Mouse (Mus musculus) forebrain, embryonic 14.5 days (tissue): ENCODE measurements at regions not wholly inside any gene's neighbourhood (a gene's known extent, or its start where the extent isn't known, plus 50 kb on each side); places are given as distances from the start of the nearest gene placed in this dataset.

Source experiments
- ATAC-seq: fragments of 200-750 bp; cut with Nextera tagmentation; 2 replicates; pipeline ENCODE4 v1.8.0; 2017; ENCODE audit warnings: mild to moderate bottlenecking, moderate library complexity
- DNase-seq: peaks from one replicate; pipeline ENCODE4 v3.0.0-alpha.2; 2015; ENCODE audit warnings: low spot score
- H3K27ac ChIP-seq: fragments of 300-500 bp; sonication (generic); 2 replicates; pipeline ENCODE4 v1.5.1; 2014; ENCODE audit warnings: low read depth, mild to moderate bottlenecking, control low read depth, low read length, moderate library complexity
- H3K27me3 ChIP-seq: fragments of 300-500 bp; sonication (generic); replicated peaks from 2 replicates; pipeline ENCODE4 v1.6.1; 2014; ENCODE audit warnings: low read length, control low read depth, mixed read lengths; ENCODE audit not compliant: control insufficient read depth, insufficient read depth
- H3K36me3 ChIP-seq: fragments of 300-500 bp; sonication (generic); 2 replicates; pipeline ENCODE4 v1.6.1; 2014; ENCODE audit warnings: low read length, control low read depth; ENCODE audit not compliant: control insufficient read depth, insufficient read depth
- H3K4me1 ChIP-seq: fragments of 300-500 bp; sonication (generic); 2 replicates; pipeline ENCODE4 v1.6.1; 2014; ENCODE audit warnings: antibody characterized with exemption, low read length, control low read depth; ENCODE audit not compliant: control insufficient read depth, insufficient read depth
- H3K4me2 ChIP-seq: fragments of 300-500 bp; sonication (generic); 2 replicates; pipeline ENCODE4 v1.6.1; 2014; ENCODE audit warnings: mild to moderate bottlenecking, control low read depth, low read length
- H3K4me3 ChIP-seq: fragments of 300-500 bp; sonication (generic); 2 replicates; pipeline ENCODE4 v1.5.1; 2014; ENCODE audit warnings: low read depth, low read length, control low read depth
- H3K9ac ChIP-seq: fragments of 300-500 bp; sonication (generic); 2 replicates; pipeline ENCODE4 v1.6.1; 2014; ENCODE audit warnings: mild to moderate bottlenecking, low read length, control low read depth, moderate library complexity
- H3K9me3 ChIP-seq: fragments of 300-500 bp; sonication (generic); replicated peaks from 2 replicates; pipeline ENCODE4 v1.6.1; 2016; ENCODE audit warnings: low read length, control low read depth, mixed read lengths; ENCODE audit not compliant: control insufficient read depth
- WGBS: fragments of 180-500 bp; shearing (Covaris S2); extraction: QIAGEN DNeasy Blood & Tissue Kit; methylation state at CpG from one replicate; pipeline ENCODE4 v1.1.7; 2014; 5-methylcytosine and 5-hydroxymethylcytosine counted together

DNA sequence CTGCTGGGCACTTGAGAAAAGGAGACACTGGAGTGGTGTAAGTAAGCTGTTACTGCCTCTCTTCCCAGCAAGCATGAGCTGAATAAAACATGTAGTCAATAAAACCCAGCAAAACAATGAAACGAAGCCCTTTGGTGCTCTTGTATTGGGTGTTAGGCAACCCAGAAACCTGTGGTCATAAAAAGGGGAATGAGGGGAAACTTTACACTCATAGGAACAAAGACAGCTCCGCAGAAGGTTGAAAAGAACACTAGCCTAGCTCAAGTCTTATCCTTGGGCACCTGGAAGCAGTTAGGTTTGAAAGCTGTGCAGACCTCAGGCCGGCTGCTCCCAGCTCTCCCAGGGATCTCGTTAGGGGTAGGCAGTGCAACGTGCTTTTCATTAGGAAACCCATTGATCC, 193.6 kb downstream of the Mex3b start:
- Histone ChIP-seq H3K27me3 (no peaks in the 10 kb centered on the region), H3K4me3 (no peak overlapping the region), H3K4me2 (no peak overlapping the region), H3K9me3 (no peaks in the 10 kb centered on the region), H3K36me3 (no peaks in the 10 kb centered on the region), H3K9ac (no peak overlapping the region), H3K4me1 (no peaks in the 10 kb centered on the region), H3K27ac (no peak overlapping the region)
- 20% methylated on average over 5 of the region's 5 CpGs for WGBS
- DNase-seq (no peak), ATAC-seq (no peak)

DNA sequence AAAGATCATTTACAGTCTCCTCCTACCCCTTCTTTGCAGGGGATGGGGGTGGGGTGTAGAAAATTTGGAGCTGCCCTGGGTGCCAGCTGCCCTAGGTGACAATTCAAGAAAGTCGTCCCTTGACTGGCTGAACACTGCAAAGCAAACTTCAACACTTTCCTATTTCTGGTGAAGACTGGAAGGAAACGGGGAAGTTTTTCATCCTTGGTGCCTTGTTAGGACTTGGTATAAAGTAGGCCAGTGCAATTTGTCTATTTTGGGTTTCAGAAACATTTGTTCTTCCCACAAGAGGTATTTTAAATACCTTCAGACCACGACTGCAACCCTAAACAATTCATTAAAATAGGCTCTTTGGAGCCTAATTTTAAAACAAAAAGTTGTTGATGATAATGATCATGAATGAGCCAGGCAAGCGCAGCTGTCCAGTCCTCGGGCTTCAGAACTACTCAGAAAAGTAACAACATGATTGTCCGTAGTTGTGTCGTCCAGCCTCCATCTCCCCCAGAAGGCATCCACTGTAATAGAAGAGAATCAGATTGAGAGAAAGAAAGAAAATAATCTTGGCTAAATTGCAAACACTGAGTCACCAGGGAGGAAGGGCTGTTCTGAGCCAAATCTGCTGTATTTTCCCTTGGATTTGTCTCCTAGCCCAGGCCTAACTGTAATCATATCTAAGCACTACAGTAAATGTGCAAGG, 194.2 kb downstream of the Mex3b start:
- WGBS, result 65% methylated on average over 7 of the region's 7 CpGs
- Histone ChIP-seq H3K36me3 (no peaks in the 10 kb centered on the region), H3K4me1 (no peaks in the 10 kb centered on the region), H3K9me3 (no peaks in the 10 kb centered on the region), H3K9ac (no peak overlapping the region), H3K4me2 (no peak overlapping the region), H3K27ac (no peak overlapping the region), H3K4me3 (no peak overlapping the region), H3K27me3 (no peaks in the 10 kb centered on the region)
- DNase-seq (no peak), ATAC-seq (no peak)

DNA sequence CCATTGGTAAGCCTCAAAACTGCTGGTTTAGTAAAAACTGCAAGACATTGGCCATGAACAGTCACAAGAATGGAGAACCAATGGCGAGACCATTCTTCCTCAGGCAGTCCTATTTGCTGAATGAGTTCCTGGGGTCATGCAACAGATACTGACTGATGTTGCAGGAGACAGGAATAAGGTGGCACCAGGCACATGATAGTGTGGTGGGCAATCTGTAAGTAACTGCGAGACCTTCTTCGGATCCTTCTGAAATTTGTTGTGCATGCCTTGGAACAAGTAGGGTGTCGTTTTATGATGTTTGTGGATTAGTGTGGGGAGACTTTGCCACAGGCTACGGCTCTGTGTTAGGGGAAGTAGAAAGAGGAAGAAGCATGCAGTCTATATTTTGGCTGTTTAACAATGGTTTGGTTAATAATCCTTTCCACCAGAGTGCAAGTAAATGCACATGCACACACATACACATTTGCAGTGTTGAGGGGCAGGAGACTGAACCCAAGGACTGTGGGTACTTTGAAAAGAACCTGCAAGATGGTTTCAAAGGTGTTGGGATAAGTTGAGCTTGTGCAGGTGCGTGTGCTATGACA, 194.9 kb downstream of the Mex3b start:
- no peaks in the 10 kb centered on the region for H3K4me1 ChIP-seq
- H3K36me3 ChIP-seq, result no peaks in the 10 kb centered on the region
- DNase-seq, result no peak
- ATAC-seq, result no peak
- H3K27me3 ChIP-seq, result no peaks in the 10 kb centered on the region
- 96% methylated on average over 6 of the region's 6 CpGs for WGBS
- no peak overlapping the region for H3K4me3 ChIP-seq
- no peaks in the 10 kb centered on the region for H3K9me3 ChIP-seq
- no peak overlapping the region for H3K4me2 ChIP-seq
- H3K9ac ChIP-seq, result no peak overlapping the region
- no peak overlapping the region for H3K27ac ChIP-seq

DNA sequence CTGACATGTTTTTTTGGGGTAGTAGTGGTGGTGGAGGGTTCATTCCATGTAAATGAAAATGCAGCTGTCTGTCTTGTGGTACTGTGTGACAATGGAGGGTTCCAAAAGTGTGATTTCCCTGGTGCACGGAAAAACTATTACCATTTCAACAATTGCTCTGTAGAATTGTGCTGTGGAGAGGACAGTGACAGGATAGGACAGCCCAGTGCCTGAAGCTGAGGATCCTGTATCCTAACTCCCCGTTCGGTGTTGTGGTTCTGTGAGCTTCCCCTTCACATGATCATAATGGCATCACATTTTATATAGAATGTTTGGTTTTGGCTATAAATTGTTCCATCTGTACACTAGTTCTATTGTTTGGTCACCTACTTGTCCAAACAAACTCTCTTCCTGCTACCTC, 196.4 kb downstream of the Mex3b start:
- no peak overlapping the region for H3K4me3 ChIP-seq
- H3K4me1 ChIP-seq, result no peaks in the 10 kb centered on the region
- H3K27ac ChIP-seq, result no peak overlapping the region
- no peak overlapping the region for H3K4me2 ChIP-seq
- DNase-seq, result no peak
- H3K36me3 ChIP-seq, result no peaks in the 10 kb centered on the region
- ATAC-seq, result no peak
- H3K9me3 ChIP-seq, result no peaks in the 10 kb centered on the region
- no peak overlapping the region for H3K9ac ChIP-seq
- WGBS, result 84% methylated on average over 3 of the region's 3 CpGs
- H3K27me3 ChIP-seq, result no peaks in the 10 kb centered on the region

DNA sequence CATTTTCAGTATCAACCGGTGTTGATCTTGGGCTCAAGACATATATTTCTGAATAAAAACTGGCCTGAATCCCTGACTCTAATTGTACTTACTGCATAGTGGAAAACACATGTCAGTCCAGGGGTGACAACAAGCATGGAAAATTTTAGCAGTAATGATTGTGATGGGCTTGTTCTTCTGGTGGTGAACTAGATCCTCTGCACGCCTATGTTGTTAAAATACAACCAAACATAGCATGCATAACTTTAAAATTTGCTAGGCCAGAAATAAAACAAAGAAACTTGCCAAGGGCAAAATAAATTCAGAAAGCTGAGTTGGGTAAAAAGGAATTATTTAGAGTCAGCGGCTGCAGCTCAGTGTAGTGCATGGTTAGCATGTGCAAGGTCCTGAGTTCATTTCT, 198.2 kb downstream of the Mex3b start:
- H3K4me2 ChIP-seq, result no peak overlapping the region
- H3K9ac ChIP-seq, result no peak overlapping the region
- 94% methylated on average over 3 of the region's 3 CpGs for WGBS
- ATAC-seq (no peak), DNase-seq (no peak)
- no peaks in the 10 kb centered on the region for H3K27me3 ChIP-seq
- H3K36me3 ChIP-seq, result no peaks in the 10 kb centered on the region
- no peak overlapping the region for H3K4me3 ChIP-seq
- no peaks in the 10 kb centered on the region for H3K9me3 ChIP-seq
- no peak overlapping the region for H3K27ac ChIP-seq
- H3K4me1 ChIP-seq, result no peaks in the 10 kb centered on the region

DNA sequence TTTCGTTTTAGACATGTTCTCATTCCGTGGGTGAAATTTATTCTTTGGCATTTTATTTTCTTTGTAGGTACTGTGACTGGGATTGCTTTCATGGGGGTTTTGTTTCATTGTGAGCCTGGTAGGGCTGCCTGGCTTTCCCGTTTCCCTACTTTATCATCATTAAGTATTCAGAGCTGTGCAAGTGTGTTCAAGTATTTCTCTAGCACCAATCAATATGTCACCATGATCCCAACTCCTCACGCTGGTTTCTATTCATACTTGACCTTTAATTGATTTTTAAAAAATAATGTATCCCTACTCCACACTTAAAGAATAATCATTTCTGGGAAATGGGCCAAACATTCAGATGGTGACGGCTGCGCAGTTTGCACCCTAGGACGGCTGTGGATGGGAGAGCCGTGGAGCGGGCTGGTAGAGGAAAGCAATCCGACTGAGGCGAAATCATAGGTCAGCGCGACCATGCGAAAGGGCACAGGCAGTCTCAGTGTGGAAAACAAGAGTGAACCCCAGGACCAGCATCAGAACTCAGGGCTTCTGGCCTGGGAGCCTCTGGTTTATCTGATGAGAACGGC, 207.4 kb downstream of the Mex3b start:
- H3K4me3 ChIP-seq, result no peak overlapping the region
- ATAC-seq (peak; percentile 83), DNase-seq (peak; percentile 82)
- H3K27me3 ChIP-seq, result no peaks in the 10 kb centered on the region
- H3K27ac ChIP-seq, result peak overlapping the region; percentile 64
- 62% methylated on average over 15 of the region's 15 CpGs for WGBS
- H3K36me3 ChIP-seq, result no peaks in the 10 kb centered on the region
- no peak overlapping the region for H3K9ac ChIP-seq
- H3K4me2 ChIP-seq, result no peak overlapping the region
- no peaks in the 10 kb centered on the region for H3K9me3 ChIP-seq
- H3K4me1 ChIP-seq, result peaks cover 10% of the 10 kb centered on the region

DNA sequence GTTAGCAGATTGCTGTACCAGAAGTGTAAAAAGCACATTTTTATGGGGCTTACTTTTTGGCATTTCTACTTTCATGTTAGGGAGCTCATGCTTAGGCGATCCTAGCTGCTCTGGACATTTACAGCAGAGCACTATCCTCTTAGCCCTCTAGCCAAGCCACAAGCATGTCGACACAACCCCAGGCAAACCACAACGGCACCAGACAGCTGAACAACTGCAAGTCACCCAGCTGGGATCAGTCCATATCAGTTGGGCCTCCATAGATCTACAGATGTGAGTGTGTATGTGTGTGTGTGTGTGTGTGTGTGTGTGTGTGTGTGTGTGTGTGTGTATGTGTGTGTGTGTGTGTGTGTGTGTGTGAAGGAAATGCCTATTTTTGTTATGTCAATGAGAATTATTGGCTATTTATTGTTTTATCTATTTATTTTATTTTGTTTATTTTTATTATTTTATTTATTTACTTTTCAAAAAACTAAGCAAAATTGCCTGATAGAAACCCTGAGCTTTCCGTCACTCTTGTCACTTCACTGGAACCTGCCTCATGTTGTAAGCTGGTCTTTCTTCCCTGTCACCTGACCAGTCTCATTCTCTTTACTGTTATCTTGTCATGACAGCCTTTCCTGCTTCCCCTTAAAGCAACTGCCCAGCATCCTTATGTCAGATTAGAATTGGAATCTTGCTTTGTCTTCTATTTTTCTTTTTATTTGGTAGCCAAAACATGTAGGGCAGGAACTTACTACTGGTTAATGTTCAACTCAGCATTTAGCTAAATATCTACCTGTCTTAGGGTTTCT, 208.2 kb downstream of the Mex3b start:
- H3K4me2 ChIP-seq, result no peak overlapping the region
- 88% methylated on average over 4 of the region's 4 CpGs for WGBS
- DNase-seq (no peak), ATAC-seq (no peak)
- H3K9ac ChIP-seq, result no peak overlapping the region
- no peaks in the 10 kb centered on the region for H3K9me3 ChIP-seq
- no peaks in the 10 kb centered on the region for H3K36me3 ChIP-seq
- H3K4me1 ChIP-seq, result peaks cover 10% of the 10 kb centered on the region
- H3K27ac ChIP-seq, result no peak overlapping the region
- H3K4me3 ChIP-seq, result no peak overlapping the region
- no peaks in the 10 kb centered on the region for H3K27me3 ChIP-seq

DNA sequence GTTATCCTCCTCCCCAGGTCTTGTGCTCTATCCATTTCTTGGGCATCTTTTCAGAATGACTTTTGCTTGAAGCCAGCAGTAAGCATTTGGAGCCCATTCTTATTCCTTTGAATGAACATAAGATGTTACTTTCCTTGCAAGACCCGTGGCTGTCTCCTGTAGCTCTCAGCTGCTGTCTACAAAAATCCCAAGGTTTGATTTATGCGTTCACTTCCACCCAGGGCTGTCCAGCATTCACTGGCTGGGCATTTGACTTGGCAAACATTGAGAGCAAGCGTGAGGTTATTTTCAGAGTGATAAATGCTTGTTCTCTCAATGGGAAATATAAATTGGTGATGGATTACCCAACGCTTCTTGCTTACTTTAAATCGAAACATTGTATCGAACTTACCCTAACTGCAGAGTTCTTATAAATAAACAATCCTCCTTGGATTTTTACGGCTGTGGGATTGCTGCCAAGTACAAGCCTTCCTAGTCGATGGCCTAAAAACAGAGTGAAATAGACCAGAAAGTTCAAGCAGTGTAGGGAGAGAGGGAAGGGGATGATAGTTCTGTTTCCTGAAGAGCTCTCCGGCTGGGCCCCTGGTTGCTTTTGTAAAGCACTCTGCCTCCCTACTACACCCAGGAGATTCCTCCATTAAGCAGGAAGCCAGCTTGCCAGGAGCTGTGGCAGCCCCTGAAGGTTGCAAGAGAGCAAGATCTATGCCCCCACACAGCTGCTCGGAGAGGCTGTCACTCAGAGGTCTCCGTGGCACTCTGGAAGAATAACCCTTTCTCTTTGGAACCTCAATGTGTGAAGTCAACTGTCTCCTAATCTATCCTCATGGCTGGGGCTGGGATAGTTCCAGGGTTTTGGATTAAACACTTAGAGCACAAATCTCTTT, 210.1 kb downstream of the Mex3b start:
- Histone ChIP-seq H3K4me1 (peaks cover 10% of the 10 kb centered on the region), H3K4me3 (no peak overlapping the region), H3K36me3 (no peaks in the 10 kb centered on the region), H3K27me3 (no peaks in the 10 kb centered on the region), H3K9ac (no peak overlapping the region), H3K27ac (0 out of 2 replicates have a peak overlapping the region, but pooled peaks have one; percentile 1), H3K9me3 (no peaks in the 10 kb centered on the region), H3K4me2 (peak overlapping the region; percentile 14; the same call in 1 of the 2 replicates)
- DNase-seq (peak; percentile 61), ATAC-seq (peak; percentile 71)
- WGBS, result 24% methylated on average over 11 of the region's 11 CpGs
